ENCODE assay signal across 8 mouse cellular contexts in genomic region chr17:50510279-50510678, GRCm38 (mm10). TPM values are rescaled to one million over a fixed set of nuclear protein-coding genes. Genes with fewer than 3 reads are reported as not detected.
A peak's percentile ranks its signal among the peaks of the same experiment; 100 is the strongest.
DNase-seq lines count a peak whose midpoint lies in the region; ATAC-seq and TF ChIP-seq lines count a peak whose summit lies in the region.

No protein-coding gene starts in this region.

- no peak overlapping the region for H3K27ac ChIP-seq in heart, embryonic 11.5 days (ENCODE audit: low read depth, low read length)
- no peak overlapping the region for H3K27ac ChIP-seq in ES-E14 (ENCODE audit: insufficient read depth, low read depth, low read length, poor library complexity, severe bottlenecking)
- no peak overlapping the region for H3K27ac ChIP-seq in hindbrain, embryonic 11.5 days (ENCODE audit: low read depth, low read length)
- peak overlapping the region; percentile 96; the same call in 1 of the 2 replicates for H3K27ac ChIP-seq in midbrain, embryonic 10.5 days (replicated peaks)

- no peaks in the 10 kb centered on the region for H3K36me3 ChIP-seq in heart, embryonic 11.5 days (ENCODE audit: control insufficient read depth, insufficient read depth, low read length)
- H3K36me3 ChIP-seq in ES-E14 (ENCODE audit: control insufficient read depth, insufficient read depth, low read length, poor library complexity, severe bottlenecking) = no peaks in the 10 kb centered on the region
- H3K36me3 ChIP-seq in hindbrain, embryonic 11.5 days (ENCODE audit: control insufficient read depth, insufficient read depth, low read length) = no peaks in the 10 kb centered on the region
- H3K36me3 ChIP-seq in midbrain, embryonic 10.5 days = no peaks in the 10 kb centered on the region

- intact Hi-C loops in left cerebral cortex, postnatal 14 days (cut with DNase I) = loop anchor here (5.0 to 10.0 kb wide), 2 partner anchors 117 to 255 kb away; no protein-coding TSS in a partner anchor

- in situ Hi-C loops in ES-E14 (cut with MboI; ENCODE audit: low sequenced_read_pairs in 2 of 2, unreplicated experiment in 2 of 2) = no loop called here

- peak overlapping the region; percentile 84 for H3K4me2 ChIP-seq in heart, embryonic 11.5 days
- peak overlapping the region; percentile 71 for H3K4me2 ChIP-seq in hindbrain, embryonic 11.5 days (replicated peaks; ENCODE audit: low read depth, low read length)

- no peak for DNase-seq in heart, postnatal 4 days
- no peak for DNase-seq in ES-E14 (ENCODE audit: low read depth, low spot score)
- no peak for DNase-seq in hindbrain, embryonic 11.5 days (ENCODE audit: low spot score)
- DNase-seq in midbrain, embryonic 10.5 days (ENCODE audit: low spot score) = no peak
- DNase-seq in left cerebral cortex, postnatal 14 days (ENCODE audit: low spot score in 2 of 2) = no peak
- no peak for DNase-seq in cerebellum, postnatal 14 days
- no peak for DNase-seq in cerebellum, adult 9-10 months

- H3K4me3 ChIP-seq in heart, embryonic 11.5 days (ENCODE audit: low read depth, low read length) = peak overlapping the region; percentile 87
- peak overlapping the region; percentile 71 to 75; a peak in 2 of 4 replicates for H3K4me3 ChIP-seq in ES-E14 (ENCODE audit: insufficient read depth in 1 of 2, low read depth in 1 of 2, low read length in 2 of 2, poor library complexity in 1 of 2, severe bottlenecking in 1 of 2)
- peak overlapping the region; percentile 82 for H3K4me3 ChIP-seq in hindbrain, embryonic 11.5 days (ENCODE audit: low read depth, low read length)
- peak overlapping the region; percentile 87 for H3K4me3 ChIP-seq in midbrain, embryonic 10.5 days

- no peaks in the 10 kb centered on the region for H3K9me3 ChIP-seq in heart, embryonic 11.5 days (replicated peaks; ENCODE audit: control insufficient read depth, low read length)
- H3K9me3 ChIP-seq in ES-E14 (ENCODE audit: control insufficient read depth, insufficient read depth, low read depth, low read length) = no peaks in the 10 kb centered on the region
- H3K9me3 ChIP-seq in hindbrain, embryonic 11.5 days (ENCODE audit: control insufficient read depth, low read length) = no peaks in the 10 kb centered on the region
- H3K9me3 ChIP-seq in midbrain, embryonic 10.5 days (replicated peaks) = no peaks in the 10 kb centered on the region

- H3K4me1 ChIP-seq in heart, embryonic 11.5 days (ENCODE audit: control insufficient read depth, insufficient read depth, low read length) = peaks cover 3% of the 10 kb centered on the region; the same call in 1 of the 2 replicates
- no peaks in the 10 kb centered on the region for H3K4me1 ChIP-seq in ES-E14 (ENCODE audit: control insufficient read depth in 2 of 2, insufficient read depth in 2 of 2, low read length in 2 of 2, poor library complexity in 1 of 2)
- no peaks in the 10 kb centered on the region for H3K4me1 ChIP-seq in hindbrain, embryonic 11.5 days (replicated peaks; ENCODE audit: control insufficient read depth, insufficient read depth, low read length)
- H3K4me1 ChIP-seq in midbrain, embryonic 10.5 days = peaks cover 36% of the 10 kb centered on the region

- no peaks in the 10 kb centered on the region for H3K27me3 ChIP-seq in heart, embryonic 11.5 days (ENCODE audit: control insufficient read depth, insufficient read depth, low read length)
- no peaks in the 10 kb centered on the region; the same call in 1 of the 2 replicates for H3K27me3 ChIP-seq in hindbrain, embryonic 11.5 days (ENCODE audit: control insufficient read depth, insufficient read depth, low read length)
- H3K27me3 ChIP-seq in midbrain, embryonic 10.5 days (ENCODE audit: low read depth, poor library complexity, severe bottlenecking) = peaks cover 16% of the 10 kb centered on the region

- H3K9ac ChIP-seq in heart, embryonic 11.5 days (ENCODE audit: low read depth, low read length) = peak overlapping the region; percentile 87; the same call in 1 of the 2 replicates
- H3K9ac ChIP-seq in ES-E14 (ENCODE audit: insufficient read depth, low read depth, low read length, poor library complexity, severe bottlenecking) = no peak overlapping the region
- H3K9ac ChIP-seq in hindbrain, embryonic 11.5 days (ENCODE audit: low read depth, low read length) = peak overlapping the region; percentile 87

- WGBS in heart, embryonic 11.5 days (ENCODE audit: insufficient replicate concordance) = 63% methylated on average over 2 of the region's 2 CpGs
- 73% methylated on average over 2 of the region's 2 CpGs for WGBS in hindbrain, embryonic 11.5 days
- WGBS in midbrain, embryonic 10.5 days = 53% methylated on average over 2 of the region's 2 CpGs

- no peak for ATAC-seq in heart, embryonic 11.5 days (replicated peaks; ENCODE audit: insufficient number of reproducible peaks, low FRiP score, low TSS enrichment)
- ATAC-seq in hindbrain, embryonic 11.5 days (ENCODE audit: low FRiP score) = no peak

TF ChIP-seq in ES-E14, 5 proteins besides CTCF, POLR2A, EP300 and RAD21:
- TF ChIP-seq CHD2 (IDR thresholded peaks at IDR 0.05; ENCODE audit: low read depth, low read length) = no peak
- no peak for TF ChIP-seq ZNF384 (IDR thresholded peaks at IDR 0.05; ENCODE audit: low read depth, low read length)
- no peak for TF ChIP-seq ZC3H11A (IDR thresholded peaks at IDR 0.05; ENCODE audit: borderline replicate concordance, low read depth, low read length)
- no peak for TF ChIP-seq HCFC1 (IDR thresholded peaks at IDR 0.05; ENCODE audit: borderline replicate concordance, insufficient read depth, low read length)
- no peak for TF ChIP-seq MAFK (IDR thresholded peaks at IDR 0.05; ENCODE audit: insufficient read depth, low read depth, low read length)

RNA-seq across cellular contexts. Expression of gene Plcl2, which starts 1.1 kb away (rescaled TPM):
- 4.0 and 5.2 TPM in 2 replicates for polyA plus RNA-seq in heart, embryonic 11.5 days (2014; fragmentation: Nextera tagmentation; extraction: Ambion mirVana)
- total RNA-seq in heart, postnatal 4 days (2021) = 10 to 100 TPM; 14.2 to 15.1 TPM
- total RNA-seq in ES-E14 (2012; rRNA removed) = 1.5 and 2.7 TPM in 2 replicates
- 6.7 and 7.2 TPM in 2 replicates for polyA plus RNA-seq in hindbrain, embryonic 11.5 days (2014; fragmentation: Nextera tagmentation; extraction: Ambion mirVana)
- 3.8 and 4.1 TPM in 2 replicates for polyA plus RNA-seq in midbrain, embryonic 10.5 days (2016; fragmentation: Nextera tagmentation; extraction: Ambion mirVana)
- 10 to 100 TPM; 75.0 to 76.0 TPM for total RNA-seq in left cerebral cortex, postnatal 14 days (2021)

Comparison
In these comparisons a context has a peak if more than half of its experiments do, and no peak if none do; other contexts are left out.
1. RNA of gene Plcl2, which starts 1.1 kb away (total RNA-seq): 75.0 to 76.0 TPM in left cerebral cortex, postnatal 14 days; 14.2 to 15.1 TPM in heart, postnatal 4 days and 1.5 to 2.7 TPM in ES-E14; every median in the first group is over 4 times any median in the second.
2. Peak in every context shown above with its lines, with median percentiles within 50 percentile points of each other: H3K4me3 ChIP-seq.